Mouse (Mus musculus) MN1 (cell line): ENCODE results near the gene Il20rb.
A peak's percentile ranks its signal among the peaks of the same experiment; 100 is the strongest.

Experiments used
- DNase-seq: peaks from one replicate; pipeline ENCODE4 v3.0.0-alpha.2; 2016; ENCODE audit warnings: low spot score

Il20rb gene

GRCm38 (mm10) chr9:100470936-100471604 is 15.5 kb downstream of the Il20rb start:
- peak; percentile 62 for DNase-seq

DNA sequence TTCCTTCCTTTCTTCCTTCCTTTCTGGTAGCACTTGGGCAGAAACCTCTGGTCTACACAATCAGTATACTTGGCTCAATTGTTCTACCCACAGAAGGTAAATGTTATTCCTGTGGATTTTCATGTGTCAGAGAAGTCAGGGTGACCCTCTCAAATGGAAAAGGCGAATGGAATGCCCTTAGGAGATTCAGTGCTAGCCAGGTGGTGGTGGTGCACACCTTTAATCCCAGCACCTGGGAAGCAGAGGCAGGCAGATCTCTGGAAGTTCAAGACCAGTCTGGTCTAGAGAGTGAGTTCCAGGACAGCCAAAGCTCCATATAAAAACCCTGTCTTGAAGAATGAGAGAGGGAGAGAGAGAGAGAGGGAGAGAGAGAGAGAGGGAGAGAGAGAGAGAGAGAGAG is 16.4 kb downstream of the Il20rb start:
- no peak for DNase-seq

DNA sequence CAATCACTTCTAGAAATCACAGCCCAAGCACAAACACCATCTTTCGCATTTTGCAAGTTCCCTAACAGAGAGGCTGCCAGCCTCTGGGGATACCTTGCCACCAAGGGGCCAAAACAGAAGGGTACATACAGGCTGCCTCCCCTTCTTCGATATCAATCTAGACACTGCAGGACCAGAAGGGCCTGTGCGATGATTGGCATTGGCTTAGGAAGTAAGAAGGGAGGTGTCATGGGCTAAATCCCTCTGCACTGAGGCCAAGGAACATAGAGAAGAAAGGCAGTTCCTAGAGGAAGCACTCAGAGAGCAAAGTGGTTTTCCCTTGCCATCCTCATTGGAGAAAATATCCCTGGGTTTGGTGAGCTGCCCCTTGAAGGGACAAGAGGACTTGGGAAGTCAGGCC is 16.9 kb downstream of the Il20rb start:
- no peak for DNase-seq

DNA sequence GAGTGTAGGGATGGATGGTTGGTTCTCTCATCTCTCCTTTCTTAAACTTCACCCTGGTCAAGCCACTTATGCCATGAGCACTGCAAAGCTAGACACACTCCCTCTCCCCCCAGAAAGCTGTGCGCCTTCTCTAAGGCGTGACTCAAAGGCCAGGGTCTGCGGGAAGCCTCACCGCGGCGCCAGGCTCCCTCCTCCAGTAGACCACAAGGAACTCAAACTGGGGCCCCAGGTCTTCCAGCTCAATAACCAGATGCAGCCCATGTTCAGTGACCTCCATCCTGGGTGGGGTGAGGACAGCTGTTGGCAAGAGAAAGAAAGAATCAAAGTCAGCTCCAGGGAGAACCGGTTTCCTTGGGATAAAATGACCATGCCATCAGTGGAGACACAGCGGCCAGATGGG is 18.4 kb downstream of the Il20rb start:
- no peak for DNase-seq

DNA sequence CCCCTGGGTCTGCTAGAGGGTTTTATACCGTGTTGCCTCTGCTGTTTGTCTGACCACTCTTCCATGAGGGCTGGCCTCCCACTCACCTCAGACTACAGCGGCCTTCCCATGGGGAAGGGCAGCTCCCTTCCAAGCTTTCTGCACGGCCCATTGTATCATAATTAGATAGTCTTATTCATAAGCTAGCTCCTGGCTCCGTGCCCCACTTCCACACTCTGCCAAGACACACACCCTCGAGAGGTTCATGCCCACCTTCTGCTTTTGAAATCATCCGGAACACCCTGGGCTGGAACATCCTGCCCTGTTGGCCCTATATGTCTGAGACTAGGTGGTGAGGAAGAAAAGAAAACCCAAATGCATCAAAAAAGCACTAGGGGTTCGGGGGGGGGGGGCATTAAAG is 18.9 kb downstream of the Il20rb start:
- no peak for DNase-seq

- DNase-seq, result no peak
Observed at GRCm38 (mm10) chr9:100466743-100467142, 19.8 kb downstream of the Il20rb start.

DNA sequence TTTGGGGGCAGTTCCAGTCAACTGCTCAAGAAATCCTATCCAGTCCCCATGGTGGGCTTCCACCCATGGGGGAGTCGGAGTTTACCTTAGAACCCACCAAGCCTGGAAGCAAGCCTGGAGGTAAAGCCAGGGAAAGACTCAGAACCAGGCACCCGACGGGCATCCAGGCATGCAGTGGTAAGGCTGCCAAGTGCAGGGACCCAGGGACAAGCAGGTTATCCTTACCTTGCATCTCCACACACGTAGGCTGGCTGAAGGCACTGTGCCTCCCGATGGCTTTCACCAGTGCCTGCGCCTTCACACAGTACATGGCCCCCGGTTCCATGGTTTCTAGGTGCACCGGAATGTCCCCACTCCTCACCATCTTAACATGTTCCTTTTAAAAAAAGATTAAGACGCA is 20.6 kb downstream of the Il20rb start:
- no peak for DNase-seq

GRCm38 (mm10) chr9:100465380-100465779 is 21.2 kb downstream of the Il20rb start:
- no peak for DNase-seq

DNA sequence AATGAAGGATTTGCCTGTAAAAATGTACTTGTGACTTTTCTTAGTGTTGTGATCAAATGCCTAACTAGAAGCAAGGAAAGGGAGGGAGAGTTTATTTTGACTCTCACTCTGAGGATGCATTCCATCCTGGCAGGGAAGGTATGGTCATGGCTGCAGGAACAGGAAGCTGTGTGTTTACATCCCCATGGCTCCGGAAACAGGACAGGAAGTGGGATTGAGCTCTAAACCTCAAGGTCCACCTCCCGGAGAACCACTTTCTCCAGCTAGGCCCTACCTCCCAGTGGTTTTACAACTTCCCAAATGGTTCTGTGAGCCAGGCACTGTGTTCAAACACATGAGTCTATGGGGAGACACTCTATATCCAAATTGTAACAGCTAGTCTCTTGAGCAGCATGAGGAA is 22.8 kb downstream of the Il20rb start:
- no peak for DNase-seq

- DNase-seq, result no peak
Observed at GRCm38 (mm10) chr9:100462098-100462497, 24.5 kb downstream of the Il20rb start.

DNA sequence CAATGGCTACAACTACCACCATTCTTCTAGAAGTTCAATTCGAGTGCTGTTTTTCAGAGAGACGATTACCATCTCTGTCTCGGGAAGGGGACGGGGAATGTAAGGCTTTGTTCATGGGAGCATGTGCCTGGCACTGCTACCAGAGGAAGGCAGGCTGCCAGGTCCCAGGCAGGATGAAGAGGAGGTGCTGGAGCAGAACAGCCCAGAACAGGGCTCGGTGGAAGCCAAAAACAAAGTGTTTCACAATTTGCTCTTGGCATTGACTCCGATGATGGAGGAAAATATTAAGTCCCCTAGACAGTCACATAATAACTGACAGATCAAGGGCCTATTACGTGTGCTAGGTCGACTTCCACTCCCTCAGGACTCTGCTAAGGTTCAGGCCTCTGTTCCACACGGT is 24.9 kb downstream of the Il20rb start:
- DNase-seq, result no peak

GRCm38 (mm10) chr9:100460203-100460602 is 26.4 kb downstream of the Il20rb start:
- no peak for DNase-seq

- no peak for DNase-seq
Observed at GRCm38 (mm10) chr9:100457971-100458681, 28.5 kb downstream of the Il20rb start.

DNA sequence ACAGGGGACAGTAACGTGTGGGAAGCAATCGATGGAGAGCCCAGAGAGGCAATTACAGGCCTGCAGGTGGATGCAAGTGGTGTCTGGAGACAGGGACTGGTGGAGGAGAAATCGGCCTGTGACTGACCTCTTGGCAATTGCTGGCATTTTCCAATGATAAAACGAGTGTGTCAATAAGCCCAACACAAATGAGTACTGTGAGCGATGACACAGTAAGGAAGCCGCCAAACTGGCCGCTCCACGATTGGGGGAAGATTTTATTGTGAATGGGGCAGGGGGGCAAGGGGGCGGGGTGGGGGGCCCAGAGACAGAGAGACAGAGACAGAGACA is 32.0 kb downstream of the Il20rb start:
- no peak for DNase-seq

GRCm38 (mm10) chr9:100453944-100454663 is 32.5 kb downstream of the Il20rb start:
- DNase-seq, result peak; percentile 87

- no peak for DNase-seq
Observed at GRCm38 (mm10) chr9:100452432-100452831, 34.2 kb downstream of the Il20rb start.

GRCm38 (mm10) chr9:100446059-100446686 is 40.4 kb downstream of the Il20rb start:
- DNase-seq, result peak; percentile 83

DNA sequence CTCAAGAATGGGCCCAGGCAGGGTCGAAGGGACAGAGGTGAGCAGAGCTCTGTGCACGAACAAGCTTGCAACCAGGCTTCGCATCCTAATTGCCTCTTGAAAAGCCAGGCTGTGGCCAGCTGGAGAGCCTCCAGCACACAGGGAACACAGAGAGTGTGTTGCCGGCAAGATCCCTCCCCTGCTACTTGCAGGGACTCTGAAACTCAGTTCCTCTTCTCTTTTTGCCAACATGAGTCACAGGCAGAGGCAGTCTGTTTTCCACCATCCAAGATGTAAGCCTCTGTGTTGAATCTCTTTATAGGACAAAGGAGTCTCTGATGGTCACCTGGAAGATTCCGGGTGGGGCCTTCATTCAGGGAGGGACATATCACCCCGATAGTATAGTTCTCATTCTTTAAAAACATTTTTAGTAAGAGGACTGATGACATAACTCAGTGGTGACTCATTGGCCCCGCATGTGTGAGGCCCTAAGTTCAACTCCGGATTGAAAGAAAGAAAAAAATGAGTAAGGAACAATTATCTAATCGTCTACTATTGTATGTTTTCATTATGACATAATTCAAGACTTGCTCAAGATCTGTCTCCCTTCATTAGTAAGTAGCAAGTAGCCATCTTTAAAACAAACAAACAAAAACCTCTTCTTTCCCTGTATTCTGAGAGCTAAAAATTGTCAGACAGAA is 46.3 kb downstream of the Il20rb start:
- DNase-seq, result peak; percentile 89

DNA sequence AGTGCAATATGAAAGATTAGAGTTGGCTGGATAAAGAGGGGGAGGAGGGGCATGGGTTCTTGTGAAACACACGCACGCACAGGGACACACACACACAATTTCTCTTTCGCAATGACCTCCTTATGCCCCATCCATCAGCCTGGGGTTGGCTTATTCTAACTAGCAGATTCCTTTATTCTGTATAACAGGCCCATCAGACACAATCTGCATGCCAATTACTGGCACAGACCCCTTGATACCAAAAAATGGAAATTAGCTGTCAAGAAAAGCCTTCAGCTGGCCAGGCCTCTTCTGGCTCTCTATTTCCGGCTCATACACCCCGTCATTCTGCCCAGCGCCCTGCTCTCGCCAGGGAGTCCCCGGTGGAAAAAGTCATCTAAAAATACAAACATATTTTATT is 47.1 kb downstream of the Il20rb start:
- no peak for DNase-seq

- DNase-seq, result no peak
Observed at GRCm38 (mm10) chr9:100438994-100439393, 47.6 kb downstream of the Il20rb start.

DNA sequence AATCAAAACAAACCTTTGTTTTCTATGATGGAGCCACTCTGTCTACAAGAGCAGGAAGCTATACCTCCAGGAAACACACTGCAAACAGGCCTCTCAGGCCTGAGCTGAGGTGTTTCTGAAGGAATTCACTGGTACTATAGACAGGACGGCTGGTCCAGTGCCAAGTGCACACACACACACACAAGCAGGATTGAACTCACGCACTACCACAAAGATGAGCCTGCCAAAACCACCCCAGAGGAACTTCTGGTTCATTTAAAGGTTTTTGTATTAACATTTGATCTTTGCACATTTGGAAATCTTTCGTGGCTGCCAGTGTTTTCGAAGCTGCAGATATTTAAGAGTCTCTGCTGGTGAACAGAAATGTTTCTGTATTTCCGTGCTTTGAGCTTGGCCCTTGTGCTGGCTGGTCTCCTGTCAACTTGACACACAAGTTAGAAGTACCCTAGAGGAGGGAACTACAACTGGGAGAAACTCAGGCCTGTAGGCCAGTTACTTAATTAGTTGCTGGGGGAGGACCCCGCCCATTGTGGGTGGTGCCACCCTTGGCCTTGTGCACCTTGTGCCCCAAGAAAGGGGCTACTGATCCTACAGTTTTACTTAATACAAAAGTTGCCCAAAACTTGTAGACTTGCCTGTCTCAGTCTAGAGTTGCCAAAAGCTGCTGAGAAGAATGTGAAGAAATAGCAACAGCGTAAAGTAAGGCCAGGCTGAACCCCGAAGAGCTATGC is 49.6 kb downstream of the Il20rb start:
- DNase-seq, result no peak

DNA sequence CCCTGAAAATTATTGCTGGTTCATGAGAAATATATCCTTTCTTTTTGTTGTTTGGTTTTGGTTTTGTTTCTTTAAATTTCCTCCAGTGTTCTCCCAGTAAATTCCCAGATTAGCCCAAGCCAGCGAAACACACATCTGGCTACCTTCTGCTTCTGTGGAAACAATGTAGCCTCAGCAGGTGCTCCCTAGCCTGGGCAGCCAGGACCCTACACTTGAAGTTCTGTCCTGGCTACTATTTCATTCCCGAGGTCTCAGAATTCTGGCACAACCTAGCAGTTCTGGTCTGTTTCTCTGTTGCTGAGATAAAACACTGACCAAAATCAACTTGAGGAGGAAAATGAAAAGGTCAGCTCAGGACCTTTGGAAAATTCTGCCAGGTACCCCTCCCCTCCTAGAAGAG is 55.2 kb downstream of the Il20rb start:
- no peak for DNase-seq
